Mouse (Mus musculus) WW6 (cell line): Measurements from ENCODE around the gene Krtap5-4.
A peak's percentile ranks its signal among the peaks of the same experiment; 100 is the strongest.
"Not testable (repeated sequence)": the region's sequence is repeated elsewhere in the genome, so short reads cannot be mapped to it uniquely, and the experiment has no call there.

Experiments used
- DNase-seq: peaks from one replicate; pipeline ENCODE4 v3.0.0-alpha.2; 2013; ENCODE audit warnings: low read depth, low spot score

Krtap5-4 gene

GRCm38 (mm10) chr7:142303249-142303648 lies at the start of gene Krtap5-4:
Krtap5-4 (plus strand) TSS chr7:142303549.
- DNase-seq = no peak

GRCm38 (mm10) chr7:142255517-142255916 lies 47.8 kb upstream of the Krtap5-4 start:
- no peak for DNase-seq

DNA sequence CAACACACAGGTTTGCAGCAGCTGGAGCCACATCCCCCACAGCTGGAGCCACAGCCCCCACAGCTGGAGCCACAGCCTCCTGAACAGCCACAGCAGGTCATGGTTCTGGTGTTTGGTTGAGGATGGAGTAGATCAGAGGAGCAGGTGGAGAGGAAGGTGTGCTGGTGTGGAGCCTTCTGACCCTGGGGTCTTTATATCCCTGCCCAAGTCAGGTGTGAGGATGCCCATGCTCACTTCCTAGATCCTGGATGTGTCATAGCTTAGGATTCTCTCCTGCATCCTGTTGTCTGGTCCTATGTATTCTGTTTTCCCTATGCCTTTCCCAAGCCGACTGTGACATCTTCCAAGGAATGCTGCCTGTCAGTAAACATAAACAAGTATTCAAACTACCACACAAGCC lies 45.1 kb upstream of the Krtap5-4 start, which contains the start of gene Gm2431:
Gene Gm2431 (minus strand): TSS at position 101 of the 400 bp plus-strand sequence.
- DNase-seq = not testable (repeated sequence)

GRCm38 (mm10) chr7:142274263-142274662 lies 29.1 kb upstream of the Krtap5-4 start, which contains the start of gene Gm4559:
Gm4559 (minus strand) TSS chr7:142274363.
- DNase-seq = not testable (repeated sequence)

- not testable (repeated sequence) for DNase-seq
Measured at GRCm38 (mm10) chr7:142278183-142278582, 25.2 kb upstream of the Krtap5-4 start.

- not testable (repeated sequence) for DNase-seq
Measured at GRCm38 (mm10) chr7:142279291-142279690, 24.1 kb upstream of the Krtap5-4 start.

GRCm38 (mm10) chr7:142282847-142283246 lies 20.5 kb upstream of the Krtap5-4 start:
- DNase-seq = not testable (repeated sequence)

DNA sequence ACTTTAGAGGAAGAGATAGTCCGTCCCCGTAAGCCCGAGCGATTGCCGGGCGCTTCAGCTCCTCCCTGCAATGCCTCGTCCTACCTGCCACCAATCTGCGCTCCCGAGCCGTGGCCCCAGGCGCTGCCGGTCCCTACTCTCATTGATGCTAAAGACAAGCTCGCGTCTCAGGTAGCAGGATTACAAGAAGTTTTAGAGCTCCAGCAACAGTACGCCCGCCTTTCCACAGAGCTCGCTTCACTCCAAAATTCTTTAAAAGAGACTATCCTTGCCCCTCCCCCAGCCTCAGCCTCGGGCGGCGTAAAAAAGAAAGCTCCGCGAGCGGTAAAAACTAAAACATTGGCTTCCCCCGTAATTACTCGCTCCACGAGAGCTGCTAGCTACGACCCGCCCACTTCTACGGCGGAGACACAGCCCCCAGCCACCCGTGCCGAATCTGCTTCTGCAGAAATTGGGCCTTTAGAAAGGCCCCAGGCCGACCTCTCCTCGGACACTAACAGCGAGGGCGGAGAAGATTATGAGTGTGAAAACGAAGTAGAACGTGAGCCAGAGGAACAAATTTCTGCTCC lies 19.2 kb upstream of the Krtap5-4 start:
- peak; percentile 60 for DNase-seq

DNA sequence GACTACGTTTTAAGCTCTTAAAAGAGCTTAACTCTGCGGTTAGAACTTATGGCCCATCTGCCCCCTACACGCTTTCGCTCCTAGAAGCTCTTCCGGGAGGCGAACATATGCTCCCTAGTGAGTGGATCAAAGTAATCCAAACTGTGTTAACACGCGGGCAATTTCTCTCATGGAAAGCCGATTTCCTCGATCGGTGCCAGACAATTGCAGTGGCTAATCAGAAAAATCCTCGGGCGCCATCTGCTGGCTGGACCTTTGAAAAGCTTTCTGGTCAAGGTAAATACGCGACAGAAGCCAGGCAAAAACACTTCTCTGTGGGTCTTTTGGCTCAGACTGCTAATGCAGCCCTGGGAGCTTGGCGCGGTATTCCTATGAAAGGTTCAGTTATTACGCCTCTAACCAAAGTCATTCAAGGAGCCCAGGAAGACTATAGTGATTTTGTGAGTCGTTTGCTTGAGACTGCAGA lies 18.7 kb upstream of the Krtap5-4 start:
- peak; percentile 72 for DNase-seq

GRCm38 (mm10) chr7:142285130-142285835 lies 18.1 kb upstream of the Krtap5-4 start:
- DNase-seq = no peak

- DNase-seq = not testable (repeated sequence)
Measured at GRCm38 (mm10) chr7:142285910-142286612, 17.3 kb upstream of the Krtap5-4 start.

GRCm38 (mm10) chr7:142293851-142294250 lies 9.5 kb upstream of the Krtap5-4 start:
- not testable (repeated sequence) for DNase-seq

DNA sequence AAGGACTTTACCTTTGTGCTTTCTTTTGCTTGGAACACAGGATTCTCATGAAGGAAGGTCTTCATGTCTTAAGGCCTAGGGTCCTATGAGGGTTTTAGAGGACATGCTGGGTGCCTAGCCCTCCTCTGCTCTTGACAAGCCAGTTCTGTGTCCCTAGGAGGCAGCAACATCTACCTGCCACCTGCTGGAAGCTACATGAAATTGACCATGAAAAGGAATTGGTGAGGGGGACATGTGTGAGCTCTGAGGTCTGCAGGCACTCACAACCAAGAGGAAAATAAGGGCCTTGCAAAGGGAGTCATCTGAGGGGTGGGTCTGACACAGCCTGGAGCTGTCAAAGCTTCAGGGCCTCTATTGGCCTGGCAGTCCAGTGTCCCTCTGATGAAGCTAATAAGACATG lies 7.9 kb upstream of the Krtap5-4 start:
- DNase-seq = no peak

DNA sequence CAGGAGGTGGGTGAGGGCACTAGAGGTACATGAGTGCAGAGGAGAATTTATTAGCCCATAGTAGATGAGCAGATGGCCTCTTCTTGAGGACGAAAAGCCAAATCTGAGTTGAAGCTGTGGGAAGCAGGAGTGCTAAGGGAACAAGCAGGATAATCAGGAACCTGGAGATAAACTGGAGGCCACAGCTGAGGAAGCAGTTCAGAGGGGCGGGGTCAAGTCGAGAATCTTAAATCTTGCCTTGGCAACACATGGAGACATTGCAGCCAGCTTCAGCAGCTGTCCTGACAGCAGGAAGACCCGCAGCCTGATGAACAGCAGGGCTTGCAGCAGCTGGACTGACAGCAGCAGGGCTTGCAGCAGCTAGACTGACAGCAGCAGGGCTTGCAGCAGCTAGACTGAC lies 7.2 kb upstream of the Krtap5-4 start:
- DNase-seq = not testable (repeated sequence)

- not testable (repeated sequence) for DNase-seq
Measured at GRCm38 (mm10) chr7:142297018-142297417, 6.3 kb upstream of the Krtap5-4 start, which contains the start of gene Krtap5-1. Krtap5-1 (minus strand) TSS chr7:142297118.

DNA sequence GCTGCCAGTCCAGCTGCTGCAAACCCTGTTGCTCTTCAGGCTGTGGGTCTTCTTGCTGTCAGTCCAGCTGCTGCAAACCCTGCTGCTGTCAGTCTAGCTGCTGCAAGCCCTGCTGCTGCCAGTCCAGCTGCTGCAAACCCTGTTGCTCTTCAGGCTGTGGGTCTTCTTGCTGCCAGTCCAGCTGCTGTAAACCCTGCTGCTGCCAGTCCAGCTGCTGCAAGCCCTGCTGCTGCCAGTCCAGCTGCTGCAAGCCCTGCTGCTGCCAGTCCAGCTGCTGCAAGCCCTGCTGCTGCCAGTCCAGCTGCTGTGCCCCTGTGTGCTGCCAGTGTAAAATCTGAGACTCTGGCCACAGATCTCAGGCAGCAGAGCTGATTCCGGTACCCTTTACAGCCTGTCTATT lies 580 bp downstream of the Krtap5-4 start:
- not testable (repeated sequence) for DNase-seq

DNA sequence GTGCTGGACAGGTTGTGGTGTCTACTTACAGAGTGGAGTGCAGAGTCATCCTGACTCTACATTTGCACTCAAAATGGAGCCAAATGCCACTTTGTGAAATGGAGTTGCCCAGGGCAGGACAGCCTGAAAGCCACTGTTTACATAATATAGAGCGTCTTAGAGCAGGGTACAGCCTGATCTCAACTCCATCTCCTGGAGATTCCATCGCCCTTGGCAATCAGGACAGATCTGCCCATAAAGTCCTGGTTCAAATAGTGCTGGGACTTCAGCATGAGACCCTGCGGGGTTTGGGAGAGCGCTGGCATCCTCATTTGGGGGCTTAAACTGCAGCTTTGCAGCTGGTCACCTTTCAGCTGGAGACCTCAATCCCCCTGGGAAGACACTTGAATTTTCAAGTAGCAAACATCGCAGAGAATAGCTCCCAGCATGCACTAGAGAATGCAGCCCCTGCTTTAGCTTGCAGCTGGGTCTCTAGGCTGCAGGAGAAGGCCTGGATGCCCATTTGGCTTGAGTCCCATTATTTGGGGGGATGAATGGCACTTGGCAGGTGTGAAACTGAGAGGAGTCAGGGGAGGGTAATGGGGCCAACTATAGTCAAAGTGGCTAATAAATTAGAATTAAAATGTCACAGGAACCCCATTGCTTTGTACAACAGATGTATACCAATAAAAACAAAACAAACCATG lies 11.4 kb downstream of the Krtap5-4 start:
- DNase-seq = no peak

DNA sequence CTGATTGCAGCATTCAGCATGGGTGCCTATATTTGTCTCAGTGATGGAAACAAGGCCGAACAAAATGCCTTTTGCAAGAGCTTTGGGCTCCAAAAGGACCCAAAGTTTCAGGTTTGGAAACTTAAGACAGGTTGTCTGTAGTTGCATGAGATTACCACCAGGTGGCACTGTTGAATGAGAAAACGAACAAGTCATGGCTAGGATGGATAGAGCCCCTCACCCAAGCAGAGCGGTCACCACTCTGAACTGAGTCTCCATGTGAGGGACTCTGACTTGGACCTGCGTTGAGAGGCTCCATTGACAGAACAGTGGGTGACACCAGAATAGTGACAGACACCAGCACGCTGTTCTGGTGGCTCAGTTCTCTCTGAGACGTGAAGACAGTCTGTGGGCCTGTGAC lies 13.2 kb downstream of the Krtap5-4 start:
- no peak for DNase-seq

GRCm38 (mm10) chr7:142317216-142317615 lies 13.9 kb downstream of the Krtap5-4 start:
- DNase-seq = no peak

DNA sequence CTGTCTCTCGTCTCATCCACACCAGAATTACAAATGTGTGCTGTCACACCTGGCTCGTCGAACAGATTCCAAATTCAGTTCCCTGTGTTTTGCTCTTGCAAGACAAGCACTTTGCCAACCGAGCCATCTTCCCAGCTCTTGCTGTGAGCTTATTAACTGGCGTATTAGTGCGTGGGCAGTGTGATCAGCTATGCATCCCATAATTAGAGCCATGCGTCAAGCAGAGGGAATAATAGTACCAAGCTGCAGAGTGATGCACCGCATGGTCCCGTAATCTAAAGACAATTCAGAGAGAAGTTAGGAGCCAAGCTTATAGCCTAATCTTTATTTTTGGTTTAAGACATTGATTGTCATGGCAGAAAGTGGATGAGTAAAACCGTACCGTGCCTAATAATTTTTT lies 15.8 kb downstream of the Krtap5-4 start:
- DNase-seq = no peak

GRCm38 (mm10) chr7:142320906-142321305 lies 17.6 kb downstream of the Krtap5-4 start:
- no peak for DNase-seq
